Mouse (Mus musculus) thymus, adult 2 months (tissue): ENCODE results near the gene Gm21988.

Experiments
- CTCF ChIP-seq: fragments of 200-500 bp; IDR thresholded peaks from 2 replicates; pipeline ENCODE4 v1.5.1; 2012; ENCODE audit warnings: mild to moderate bottlenecking, control low read depth, low read length, moderate library complexity, borderline replicate concordance; ENCODE audit not compliant: control insufficient read depth, poor library complexity, insufficient read depth; ENCODE audit errors: extremely low read depth
- POLR2A ChIP-seq: fragments of 200-500 bp; IDR thresholded peaks from 2 replicates; pipeline ENCODE4 v1.6.1; 2012; ENCODE audit warnings: mild to moderate bottlenecking, low read length, control low read depth, moderate library complexity; ENCODE audit not compliant: control insufficient read depth, poor library complexity, insufficient read depth; ENCODE audit errors: extremely low read depth

- TF ChIP-seq CTCF (no peak), POLR2A (no peak)
Measured at GRCm38 (mm10) chr11:70247136-70247845, 7.7 kb upstream of the Gm21988 start.
